Mouse (Mus musculus): ENCODE data around the gene Slc26a11. TPM values are rescaled to one million over a fixed set of nuclear protein-coding genes. Genes with fewer than 3 reads are reported as not detected.
"Not testable (repeated sequence)": the region's sequence is repeated elsewhere in the genome, so short reads cannot be mapped to it uniquely, and the experiment has no call there.

Slc26a11 gene
- polyA plus RNA-seq, 1 experiment from 2014 or later, result 5.3 TPM

DNA sequence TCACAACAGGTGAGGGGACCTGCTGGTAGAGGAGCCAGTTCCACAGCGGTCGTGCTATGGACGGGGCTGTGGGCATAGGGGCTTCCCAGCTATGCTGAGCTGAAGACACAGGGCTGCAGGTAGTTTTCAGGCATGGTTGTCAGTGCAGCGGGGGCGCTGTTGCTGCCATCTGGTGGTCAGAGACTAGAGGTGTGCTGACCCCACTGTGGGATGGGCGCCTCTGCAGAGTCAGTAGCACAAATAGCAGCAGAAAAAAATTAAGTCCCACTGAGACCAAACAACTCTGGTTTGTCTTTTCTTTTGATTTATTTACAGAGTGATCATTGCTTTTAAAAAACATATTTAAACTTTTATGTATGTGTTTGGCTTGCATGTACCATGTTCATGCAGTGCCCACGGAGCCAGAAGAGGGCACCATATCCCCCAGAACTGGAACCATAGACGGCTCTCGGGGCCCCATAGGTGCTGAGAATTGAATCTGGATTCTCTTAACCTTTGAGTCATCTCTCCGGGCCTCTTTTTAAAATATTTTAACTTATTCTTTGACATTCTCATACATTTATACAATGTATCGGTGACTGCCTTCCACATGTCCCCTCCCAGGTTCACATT, 8.3 kb downstream of the Slc26a11 start:
- no peaks in the 10 kb centered on the region for H3K36me3 ChIP-seq
- no peaks in the 10 kb centered on the region for H3K9me3 ChIP-seq
- no peaks in the 10 kb centered on the region for H3K27me3 ChIP-seq
- peak overlapping the region; percentile 53 for H3K4me2 ChIP-seq
- no peak overlapping the region for H3K27ac ChIP-seq (replicated peaks)
- 29% methylated on average over 11 of the region's 11 CpGs for WGBS
- ATAC-seq (ENCODE audit: low read depth), result peak; percentile 94
- H3K9ac ChIP-seq, result peak overlapping the region; percentile 41
- peaks cover 12% of the 10 kb centered on the region for H3K4me1 ChIP-seq (replicated peaks)
- H3K4me3 ChIP-seq, result peak overlapping the region; percentile 27

DNA sequence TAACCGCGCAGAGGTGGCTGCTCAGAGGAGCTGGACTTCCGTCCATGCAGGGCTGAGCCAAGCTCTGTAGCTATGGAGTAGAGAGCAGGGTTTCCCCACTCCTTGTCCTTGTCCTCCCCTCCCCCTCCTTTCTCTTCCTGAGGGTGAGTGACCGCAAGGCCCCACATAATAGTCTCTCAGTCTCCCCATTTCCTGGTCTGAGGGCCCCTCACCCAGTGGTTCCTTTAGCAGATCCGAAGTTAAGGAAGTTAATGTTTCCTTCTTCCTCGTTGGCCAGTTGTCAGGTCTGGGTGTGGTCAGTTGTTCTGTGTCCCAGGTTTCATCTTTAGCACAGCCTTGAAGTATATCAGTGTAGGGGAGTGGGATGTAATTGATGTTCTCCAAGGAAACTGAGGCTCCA, 20.1 kb downstream of the Slc26a11 start:
- no peaks in the 10 kb centered on the region for H3K27me3 ChIP-seq
- no peaks in the 10 kb centered on the region for H3K4me1 ChIP-seq (replicated peaks)
- peaks cover 14% of the 10 kb centered on the region for H3K36me3 ChIP-seq
- no peak for ATAC-seq (ENCODE audit: low read depth)
- WGBS, result 82% methylated on average over 6 of the region's 6 CpGs
- H3K9me3 ChIP-seq, result no peaks in the 10 kb centered on the region
- no peak overlapping the region for H3K27ac ChIP-seq (replicated peaks)
- no peak overlapping the region for H3K4me2 ChIP-seq
- H3K9ac ChIP-seq, result no peak overlapping the region
- no peak overlapping the region for H3K4me3 ChIP-seq

DNA sequence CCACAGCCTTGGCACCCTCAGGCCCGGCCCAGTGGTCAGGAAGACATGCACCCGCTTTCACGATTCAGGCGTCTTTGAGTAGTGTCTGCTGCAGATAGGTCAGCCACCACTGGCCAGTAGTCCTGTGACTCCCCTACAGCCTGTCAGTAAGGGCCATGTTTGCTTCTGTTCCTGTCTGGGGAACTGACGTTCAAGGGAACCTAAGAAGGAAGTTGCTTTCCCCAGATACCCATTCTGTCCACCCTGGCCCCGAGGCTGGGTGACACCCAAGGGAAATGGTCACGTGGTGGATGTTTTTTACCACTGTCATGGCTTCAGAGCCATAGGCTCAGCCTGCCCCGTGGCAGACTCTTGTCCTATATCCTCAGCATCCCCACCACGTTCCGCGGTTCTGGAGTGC, 22.0 kb downstream of the Slc26a11 start:
- Histone ChIP-seq H3K27ac (replicated peaks) (no peak overlapping the region), H3K4me1 (replicated peaks) (no peaks in the 10 kb centered on the region), H3K9me3 (no peaks in the 10 kb centered on the region), H3K36me3 (peaks cover 16% of the 10 kb centered on the region), H3K27me3 (no peaks in the 10 kb centered on the region), H3K4me2 (no peak overlapping the region), H3K9ac (no peak overlapping the region), H3K4me3 (no peak overlapping the region)
- no peak for ATAC-seq (ENCODE audit: low read depth)
- 94% methylated on average over 11 of the region's 11 CpGs for WGBS

DNA sequence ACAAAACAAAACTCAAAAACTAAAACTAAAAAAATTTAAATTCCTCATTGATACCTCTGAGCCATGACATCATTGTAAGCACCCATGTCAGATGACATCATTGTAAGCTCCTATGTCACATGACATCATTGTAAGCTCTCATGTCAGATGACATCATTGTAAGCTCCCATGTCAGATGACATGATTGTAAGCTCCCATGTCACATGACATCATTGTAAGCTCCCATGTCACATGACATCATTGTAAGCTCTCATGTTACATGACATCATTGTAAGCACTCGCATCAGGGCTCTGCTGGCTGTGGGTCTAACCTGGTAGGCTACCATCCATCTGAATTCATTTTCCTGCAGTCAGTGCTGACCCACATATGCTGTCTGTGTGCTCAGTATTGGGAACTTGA, 23.2 kb downstream of the Slc26a11 start:
- WGBS, result 89% methylated on average over 1 of the region's 1 CpGs
- no peaks in the 10 kb centered on the region for H3K9me3 ChIP-seq
- H3K4me1 ChIP-seq (replicated peaks), result no peaks in the 10 kb centered on the region
- H3K9ac ChIP-seq, result no peak overlapping the region
- H3K36me3 ChIP-seq, result peaks cover 16% of the 10 kb centered on the region
- no peaks in the 10 kb centered on the region for H3K27me3 ChIP-seq
- H3K4me2 ChIP-seq, result no peak overlapping the region
- H3K27ac ChIP-seq (replicated peaks), result no peak overlapping the region
- no peak for ATAC-seq (ENCODE audit: low read depth)
- no peak overlapping the region for H3K4me3 ChIP-seq

DNA sequence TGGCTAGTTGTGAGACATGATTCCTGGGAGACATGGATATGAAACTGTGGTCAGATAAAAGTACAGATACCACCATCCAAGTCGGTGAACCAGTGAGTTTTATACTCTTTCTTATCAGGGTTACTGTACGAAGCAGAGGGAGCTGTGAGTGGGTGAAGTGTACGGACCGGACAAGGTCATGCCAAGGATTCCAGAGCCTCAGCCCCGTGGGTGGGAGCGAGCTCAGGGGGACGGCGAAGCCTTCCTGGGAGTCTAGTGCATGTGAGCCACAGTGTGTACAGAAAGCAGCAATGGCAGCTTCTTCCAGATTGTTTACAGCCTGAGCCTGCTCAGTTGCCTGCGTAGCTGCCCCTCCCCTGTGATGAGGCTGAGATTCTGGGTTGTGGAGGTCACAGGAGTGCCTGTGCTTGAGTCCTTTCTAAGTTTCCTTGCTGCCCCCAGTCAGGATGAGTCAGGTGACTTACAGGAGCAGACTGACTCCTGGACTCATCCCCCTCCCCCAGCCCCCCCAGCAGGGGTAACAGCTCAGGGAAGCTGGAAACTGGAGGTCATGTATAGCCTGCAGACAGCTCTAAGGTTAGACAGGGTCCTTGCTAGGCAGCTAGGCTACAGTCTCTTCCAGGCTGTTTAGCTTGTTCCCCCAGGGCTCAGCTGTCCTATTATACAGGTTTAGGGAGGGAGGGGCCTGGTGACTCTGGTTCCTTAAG, 26.4 kb downstream of the Slc26a11 start:
- H3K9me3 ChIP-seq, result no peaks in the 10 kb centered on the region
- no peak overlapping the region for H3K9ac ChIP-seq
- H3K4me2 ChIP-seq, result no peak overlapping the region
- no peaks in the 10 kb centered on the region for H3K4me1 ChIP-seq (replicated peaks)
- peaks cover 16% of the 10 kb centered on the region for H3K36me3 ChIP-seq
- no peak for ATAC-seq (ENCODE audit: low read depth)
- H3K4me3 ChIP-seq, result no peak overlapping the region
- H3K27ac ChIP-seq (replicated peaks), result no peak overlapping the region
- WGBS, result 89% methylated on average over 9 of the region's 9 CpGs
- H3K27me3 ChIP-seq, result no peaks in the 10 kb centered on the region

DNA sequence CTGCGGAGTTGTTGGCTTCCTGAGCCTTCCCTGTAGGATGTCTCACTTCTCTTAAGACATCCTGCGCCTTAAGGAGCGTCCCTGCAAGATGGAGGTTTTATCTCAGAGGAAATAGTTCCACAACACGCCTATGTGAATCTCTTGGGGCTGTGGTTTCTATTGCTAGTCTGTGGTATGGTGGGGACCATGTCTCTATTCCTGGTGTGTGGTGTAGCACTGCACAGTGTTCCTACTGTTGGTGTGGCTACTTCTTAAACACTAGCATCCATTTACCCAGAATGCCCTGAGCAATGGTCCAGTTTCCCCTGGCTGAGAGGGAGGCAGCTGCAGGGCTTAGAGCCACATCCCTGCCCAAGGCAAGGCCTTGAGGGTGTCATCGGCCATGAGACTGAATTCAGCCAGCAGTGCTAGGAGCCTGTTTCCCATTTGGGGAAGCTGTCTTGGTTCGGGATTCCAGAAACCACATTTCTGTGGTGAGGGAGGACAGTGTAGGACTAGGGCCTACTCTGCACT, 27.0 kb downstream of the Slc26a11 start:
- no peak overlapping the region for H3K4me2 ChIP-seq
- H3K4me1 ChIP-seq (replicated peaks), result no peaks in the 10 kb centered on the region
- H3K27me3 ChIP-seq, result 0 out of 2 replicates have a peak, but pooled peaks cover 1% of the 10 kb centered on the region
- H3K36me3 ChIP-seq, result peaks cover 16% of the 10 kb centered on the region
- no peak overlapping the region for H3K4me3 ChIP-seq
- ATAC-seq (ENCODE audit: low read depth), result no peak
- 79% methylated on average over 6 of the region's 6 CpGs for WGBS
- H3K9ac ChIP-seq, result no peak overlapping the region
- no peaks in the 10 kb centered on the region for H3K9me3 ChIP-seq
- no peak overlapping the region for H3K27ac ChIP-seq (replicated peaks)

DNA sequence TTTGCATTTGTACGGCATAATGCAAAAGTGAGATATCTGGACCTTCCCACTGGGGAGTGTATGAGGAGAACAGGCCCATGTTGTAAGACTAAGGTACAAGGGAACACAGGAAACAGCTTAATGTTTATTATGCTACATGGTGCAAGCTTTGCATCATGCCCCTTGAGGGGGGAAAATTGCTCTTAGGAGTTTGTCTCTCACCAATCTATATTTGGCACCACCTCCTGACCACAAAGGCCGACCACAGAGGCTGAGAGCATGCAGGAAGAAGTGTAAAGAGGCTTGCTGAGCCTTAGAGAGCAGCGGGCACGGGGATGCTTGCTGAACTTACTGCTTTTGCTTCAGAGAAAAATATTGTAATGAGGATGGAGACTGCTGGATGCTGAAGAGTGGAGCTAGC, 29.5 kb downstream of the Slc26a11 start:
- H3K4me1 ChIP-seq (replicated peaks), result peaks cover 6% of the 10 kb centered on the region
- no peak overlapping the region for H3K9ac ChIP-seq
- peaks cover 26% of the 10 kb centered on the region for H3K27me3 ChIP-seq
- no peaks in the 10 kb centered on the region for H3K9me3 ChIP-seq
- H3K27ac ChIP-seq (replicated peaks), result no peak overlapping the region
- H3K4me3 ChIP-seq, result no peak overlapping the region
- H3K36me3 ChIP-seq, result 0 out of 2 replicates have a peak, but pooled peaks cover 5% of the 10 kb centered on the region
- ATAC-seq (ENCODE audit: low read depth), result no peak
- H3K4me2 ChIP-seq, result no peak overlapping the region
- WGBS, result 79% methylated on average over 4 of the region's 4 CpGs

DNA sequence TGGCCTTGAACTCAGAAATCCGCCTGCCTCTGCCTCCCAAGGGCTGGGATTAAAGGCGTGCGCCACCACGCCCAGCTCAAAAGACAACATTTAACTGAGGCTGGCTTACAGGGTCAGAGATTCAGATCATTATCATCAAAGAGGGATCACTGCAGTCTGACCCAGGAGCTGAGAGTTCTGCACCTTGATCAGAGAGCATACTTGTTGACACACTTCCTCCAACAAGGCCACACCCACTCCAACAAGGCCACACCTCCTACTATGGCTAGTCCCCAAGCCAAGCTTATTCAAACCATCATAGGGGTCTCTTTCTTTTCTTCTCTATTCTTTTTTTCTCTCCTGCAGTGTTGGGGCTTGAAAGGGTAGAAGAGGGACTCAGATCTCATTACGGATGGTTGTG, 30.9 kb downstream of the Slc26a11 start:
- WGBS, result 96% methylated on average over 5 of the region's 5 CpGs
- ATAC-seq (ENCODE audit: low read depth), result no peak
- Histone ChIP-seq H3K4me1 (replicated peaks) (peaks cover 17% of the 10 kb centered on the region), H3K9ac (no peak overlapping the region), H3K9me3 (no peaks in the 10 kb centered on the region), H3K27me3 (peaks cover 40% of the 10 kb centered on the region), H3K36me3 (no peaks in the 10 kb centered on the region), H3K27ac (replicated peaks) (no peak overlapping the region), H3K4me3 (no peak overlapping the region), H3K4me2 (no peak overlapping the region)

DNA sequence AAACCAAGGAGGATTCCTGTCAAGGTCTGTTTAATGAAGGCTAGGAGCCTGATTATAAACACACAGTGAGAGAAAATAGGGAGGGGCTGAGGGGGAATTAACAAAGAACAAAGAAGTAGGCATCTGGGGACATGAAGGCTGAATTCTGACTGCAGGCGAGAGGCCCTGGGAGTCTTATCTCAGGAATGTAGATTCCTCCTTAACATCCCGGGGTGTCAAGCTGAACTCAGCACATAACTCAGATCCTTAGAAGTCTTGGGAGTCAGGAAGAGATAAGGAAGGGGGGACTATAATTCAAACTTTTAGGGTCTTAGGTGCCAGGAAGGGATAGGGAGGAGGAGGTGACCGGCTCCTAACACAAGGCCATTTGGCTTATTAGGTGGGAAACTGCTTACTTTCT, 31.9 kb downstream of the Slc26a11 start:
- not testable (repeated sequence) for H3K4me2 ChIP-seq; H3K27ac ChIP-seq (replicated peaks); H3K4me3 ChIP-seq; H3K9me3 ChIP-seq; H3K36me3 ChIP-seq; H3K9ac ChIP-seq; ATAC-seq (ENCODE audit: low read depth)
- Histone ChIP-seq H3K27me3 (peaks cover 50% of the 10 kb centered on the region), H3K4me1 (replicated peaks) (peaks cover 17% of the 10 kb centered on the region)
- WGBS, result 36% methylated on average over 3 of the region's 3 CpGs

DNA sequence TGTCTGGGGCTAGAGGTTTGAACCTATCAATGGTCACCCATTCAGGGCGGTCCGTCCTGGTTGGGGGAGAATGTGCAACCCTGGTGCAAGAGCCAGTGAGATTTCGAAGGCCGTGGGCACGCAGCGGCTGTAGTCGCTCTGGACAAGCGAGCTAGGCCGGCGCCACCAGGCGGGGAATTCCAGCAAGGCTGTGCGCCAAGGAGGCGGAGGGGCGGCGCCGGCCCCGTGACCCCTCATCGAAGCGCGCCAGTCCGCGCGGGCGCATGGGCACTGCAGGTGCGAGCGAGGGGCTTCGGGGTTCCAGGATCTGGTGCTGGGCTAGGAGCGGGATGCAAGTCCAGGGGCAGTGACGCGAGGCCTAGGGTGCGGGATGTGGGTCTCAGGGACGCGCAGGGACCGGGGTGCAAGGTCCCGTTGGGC, 34.5 kb downstream of the Slc26a11 start:
- H3K27ac ChIP-seq (replicated peaks), result no peak overlapping the region
- H3K36me3 ChIP-seq, result no peaks in the 10 kb centered on the region
- peaks cover 28% of the 10 kb centered on the region for H3K4me1 ChIP-seq (replicated peaks)
- under 1% methylated on average over 35 of the region's 35 CpGs for WGBS
- peaks cover 76% of the 10 kb centered on the region for H3K27me3 ChIP-seq
- H3K4me2 ChIP-seq, result peak overlapping the region; percentile 78
- ATAC-seq (ENCODE audit: low read depth), result peak; percentile 62; the same call in 1 of the 2 replicates
- no peaks in the 10 kb centered on the region for H3K9me3 ChIP-seq
- peak overlapping the region; percentile 46 for H3K4me3 ChIP-seq
- H3K9ac ChIP-seq, result peak overlapping the region; percentile 66

DNA sequence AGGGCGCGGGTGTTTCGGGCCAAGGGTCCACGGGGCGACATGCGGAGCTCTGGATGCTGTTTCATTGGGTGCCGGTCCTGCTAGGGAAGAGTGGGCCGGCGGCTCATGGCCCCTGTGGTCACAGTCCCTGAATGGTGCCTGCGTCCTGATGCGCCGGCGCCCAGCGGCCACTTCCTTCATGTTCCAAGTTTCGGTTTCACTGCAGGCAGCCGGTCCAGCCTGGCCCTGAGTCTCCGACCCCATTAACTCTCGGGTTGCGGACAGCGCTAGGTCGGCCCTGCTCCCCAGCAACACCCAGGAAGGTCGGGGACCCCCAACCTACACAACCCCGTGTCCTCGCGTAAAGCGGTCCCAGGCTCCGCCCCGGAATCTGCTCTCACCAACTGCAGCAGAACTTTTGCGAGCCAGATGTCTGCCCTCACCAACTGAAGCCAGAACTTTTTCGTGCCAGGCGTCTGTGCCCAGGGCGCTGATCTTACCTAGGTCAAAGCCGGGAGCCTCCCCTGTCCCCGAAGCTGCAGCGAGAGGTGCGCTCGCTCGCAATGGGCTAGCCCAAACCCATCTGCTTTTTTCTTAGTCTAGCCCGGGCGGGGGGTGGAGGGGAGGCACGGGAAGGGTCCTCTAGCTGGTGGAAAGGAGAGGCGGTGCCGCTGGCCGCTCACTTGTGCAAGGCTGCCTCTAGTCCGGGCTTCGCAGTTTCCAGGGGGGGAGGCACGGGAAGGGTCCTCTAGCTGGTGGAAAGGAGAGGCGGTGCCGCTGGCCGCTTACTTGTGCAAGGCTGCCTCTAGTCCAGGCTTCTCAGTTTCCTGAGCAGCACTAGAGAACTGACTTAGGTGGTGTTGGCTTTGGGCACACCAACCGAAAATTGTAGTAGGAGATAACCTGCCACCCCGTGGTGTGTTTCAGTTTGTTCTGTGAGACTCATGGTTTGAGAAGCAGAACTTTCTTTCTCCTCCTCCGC, 35.2 kb downstream of the Slc26a11 start:
- peak; percentile 54; the same call in 1 of the 2 replicates for ATAC-seq (ENCODE audit: low read depth)
- Histone ChIP-seq H3K27ac (replicated peaks) (no peak overlapping the region; the same call in 1 of the 2 replicates), H3K9me3 (no peaks in the 10 kb centered on the region), H3K36me3 (no peaks in the 10 kb centered on the region), H3K4me1 (replicated peaks) (peaks cover 28% of the 10 kb centered on the region), H3K4me3 (peak overlapping the region; percentile 46), H3K9ac (peak overlapping the region; percentile 66), H3K4me2 (peak overlapping the region; percentile 78), H3K27me3 (peaks cover 83% of the 10 kb centered on the region)
- 2% methylated on average over 53 of the region's 53 CpGs for WGBS

Data from neural tube, embryonic 13.5 days (tissue).